Mouse (Mus musculus) liver, embryonic 14.5 days (tissue): ENCODE measurements around the gene Itpa.

Experiments used
- CTCF ChIP-seq: IDR thresholded peaks from 2 replicates; pipeline ENCODE4 v1.5.1; 2016; ENCODE audit warnings: antibody characterized with exemption, low read depth, control low read depth
- EP300 ChIP-seq: IDR thresholded peaks from 2 replicates; pipeline ENCODE4 v1.6.1; 2016; ENCODE audit warnings: antibody characterized with exemption, low read depth

DNA sequence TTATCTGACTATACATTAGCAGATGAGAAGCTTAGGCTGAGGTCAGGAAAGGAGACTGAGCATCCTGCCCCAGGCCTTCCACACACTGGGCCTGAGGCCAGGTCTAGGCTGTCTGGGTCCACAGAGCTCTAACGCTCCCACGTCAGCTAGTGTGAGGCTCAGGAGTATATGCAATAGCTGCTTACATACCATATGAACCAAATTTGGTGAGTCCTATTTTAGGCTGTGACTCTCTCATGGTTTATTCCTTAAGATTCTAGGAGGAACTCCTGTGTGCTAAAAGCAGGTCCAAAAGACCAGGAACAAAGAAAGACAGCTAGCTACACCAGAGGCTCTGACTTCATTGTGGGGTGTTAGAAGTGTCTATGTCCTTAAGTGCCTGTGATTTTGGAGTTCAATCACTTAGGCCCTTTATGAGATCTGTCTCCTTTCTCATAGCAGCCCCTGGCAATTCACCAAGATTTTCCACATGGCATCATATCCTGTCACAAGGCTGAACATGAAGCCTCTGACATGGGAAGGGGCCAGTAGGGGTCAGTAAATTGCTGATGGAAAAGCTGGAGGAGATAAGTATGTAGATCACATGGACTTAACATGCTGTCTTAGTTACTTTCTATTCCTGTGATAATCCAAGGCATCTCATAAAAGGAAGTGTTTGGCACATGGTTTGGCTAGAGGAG is 61.6 kb downstream of the Itpa start:
- no peak for TF ChIP-seq CTCF
- no peak for TF ChIP-seq EP300
